Mouse (Mus musculus) hindbrain, embryonic 16.5 days (tissue): Measurements from ENCODE around the gene Arhgef10l. TPM values are rescaled to one million over a fixed set of nuclear protein-coding genes. Genes with fewer than 3 reads are reported as not detected.

Experiments used
- ATAC-seq: fragments of 200-750 bp; cut with Nextera tagmentation; 2 replicates; pipeline ENCODE4 v1.8.0; 2017; ENCODE audit warnings: moderate TSS enrichment, moderate library complexity
- H3K27ac ChIP-seq: fragments of 300-500 bp; sonication (generic); 2 replicates; pipeline ENCODE4 v1.5.1; 2014; ENCODE audit warnings: low read depth, mild to moderate bottlenecking, control low read depth, low read length, moderate library complexity
- H3K27me3 ChIP-seq: fragments of 300-500 bp; sonication (generic); replicated peaks from 2 replicates; pipeline ENCODE4 v1.6.1; 2014; ENCODE audit warnings: low read length; ENCODE audit not compliant: control insufficient read depth, insufficient read depth
- H3K36me3 ChIP-seq: fragments of 300-500 bp; sonication (generic); 2 replicates; pipeline ENCODE4 v1.6.1; 2014; ENCODE audit warnings: mild to moderate bottlenecking, low read length, moderate library complexity, mixed read lengths; ENCODE audit not compliant: control insufficient read depth, insufficient read depth
- H3K4me1 ChIP-seq: fragments of 300-500 bp; sonication (generic); 2 replicates; pipeline ENCODE4 v1.6.1; 2014; ENCODE audit warnings: low read depth, low read length; ENCODE audit not compliant: control insufficient read depth, insufficient read depth
- H3K4me2 ChIP-seq: fragments of 300-500 bp; sonication (generic); 2 replicates; pipeline ENCODE4 v1.6.1; 2014; ENCODE audit warnings: mild to moderate bottlenecking, low read length, control low read depth, moderate library complexity
- H3K4me3 ChIP-seq: fragments of 300-500 bp; sonication (generic); 2 replicates; pipeline ENCODE4 v1.5.1; 2014; ENCODE audit warnings: mild to moderate bottlenecking, low read length, control low read depth, moderate library complexity
- H3K9ac ChIP-seq: fragments of 300-500 bp; sonication (generic); 2 replicates; pipeline ENCODE4 v1.6.1; 2014; ENCODE audit warnings: low read depth, mild to moderate bottlenecking, control low read depth, low read length, moderate library complexity
- H3K9me3 ChIP-seq: fragments of 300-500 bp; sonication (generic); 2 replicates; pipeline ENCODE4 v1.6.1; 2014; ENCODE audit warnings: mild to moderate bottlenecking, low read length, moderate library complexity; ENCODE audit not compliant: control insufficient read depth
- WGBS: fragments of 180-500 bp; shearing (Covaris S2); extraction: QIAGEN DNeasy Blood & Tissue Kit; methylation state at CpG from one replicate; pipeline ENCODE4 v1.1.7; 2014; 5-methylcytosine and 5-hydroxymethylcytosine counted together
- polyA plus RNA-seq: library from polyadenylated mRNA; unstranded; fragments of >200 nt; fragmentation: Nextera tagmentation; extraction: Ambion mirVana; gene quantifications from 2 replicates; pipeline ENCODE4 v1.2.1, GENCODE M21; 2015

Arhgef10l gene
- polyA plus RNA-seq, 1 experiment from 2014 or later = 20.7 TPM

GRCm38 (mm10) chr4:140554552-140554951 lies 111.3 kb downstream of the Arhgef10l start:
- Histone ChIP-seq H3K4me2 (no peak overlapping the region), H3K36me3 (peaks cover 37% of the 10 kb centered on the region), H3K4me3 (no peak overlapping the region), H3K27me3 (no peaks in the 10 kb centered on the region), H3K4me1 (peaks cover 10% of the 10 kb centered on the region; the same call in 1 of the 2 replicates), H3K9ac (no peak overlapping the region), H3K27ac (no peak overlapping the region), H3K9me3 (no peaks in the 10 kb centered on the region)
- 82% methylated on average over 4 of the region's 4 CpGs for WGBS
- no peak for ATAC-seq

- ATAC-seq = no peak
- WGBS = 86% methylated on average over 17 of the region's 17 CpGs
- Histone ChIP-seq H3K4me1 (peaks cover 10% of the 10 kb centered on the region; the same call in 1 of the 2 replicates), H3K4me2 (no peak overlapping the region), H3K36me3 (peaks cover 40% of the 10 kb centered on the region), H3K27me3 (no peaks in the 10 kb centered on the region), H3K9ac (no peak overlapping the region), H3K9me3 (no peaks in the 10 kb centered on the region), H3K4me3 (no peak overlapping the region), H3K27ac (no peak overlapping the region)
Observed at GRCm38 (mm10) chr4:140551766-140552165, 114.0 kb downstream of the Arhgef10l start.

GRCm38 (mm10) chr4:140550670-140551069 lies 115.1 kb downstream of the Arhgef10l start:
- Histone ChIP-seq H3K4me1 (peaks cover 8% of the 10 kb centered on the region; the same call in 1 of the 2 replicates), H3K9ac (no peak overlapping the region), H3K36me3 (peaks cover 40% of the 10 kb centered on the region), H3K9me3 (no peaks in the 10 kb centered on the region), H3K27me3 (no peaks in the 10 kb centered on the region), H3K27ac (peak overlapping the region; percentile 19; the same call in 1 of the 2 replicates), H3K4me2 (no peak overlapping the region), H3K4me3 (no peak overlapping the region)
- WGBS = 88% methylated on average over 6 of the region's 6 CpGs
- ATAC-seq = no peak

GRCm38 (mm10) chr4:140549975-140550374 lies 115.8 kb downstream of the Arhgef10l start:
- Histone ChIP-seq H3K27ac (peak overlapping the region; percentile 53; the same call in 1 of the 2 replicates), H3K4me2 (no peak overlapping the region), H3K4me3 (no peak overlapping the region), H3K36me3 (peaks cover 40% of the 10 kb centered on the region), H3K27me3 (no peaks in the 10 kb centered on the region), H3K9ac (no peak overlapping the region), H3K4me1 (peaks cover 8% of the 10 kb centered on the region; the same call in 1 of the 2 replicates), H3K9me3 (no peaks in the 10 kb centered on the region)
- peak; percentile 71 for ATAC-seq
- 45% methylated on average over 12 of the region's 12 CpGs for WGBS

GRCm38 (mm10) chr4:140547488-140547887 lies 118.3 kb downstream of the Arhgef10l start:
- Histone ChIP-seq H3K4me2 (no peak overlapping the region), H3K27me3 (no peaks in the 10 kb centered on the region), H3K4me3 (no peak overlapping the region), H3K36me3 (peaks cover 43% of the 10 kb centered on the region), H3K27ac (no peak overlapping the region), H3K9me3 (no peaks in the 10 kb centered on the region), H3K4me1 (peaks cover 8% of the 10 kb centered on the region; the same call in 1 of the 2 replicates), H3K9ac (0 out of 2 replicates have a peak overlapping the region, but pooled peaks have one; percentile 9)
- WGBS = 22% methylated on average over 7 of the region's 7 CpGs
- ATAC-seq = peak; percentile 45; the same call in 1 of the 2 replicates

GRCm38 (mm10) chr4:140539125-140539524 lies 126.7 kb downstream of the Arhgef10l start:
- no peaks in the 10 kb centered on the region for H3K27me3 ChIP-seq
- H3K36me3 ChIP-seq = peaks cover 19% of the 10 kb centered on the region

GRCm38 (mm10) chr4:140537561-140538021 lies 128.2 kb downstream of the Arhgef10l start:
- Histone ChIP-seq H3K27me3 (no peaks in the 10 kb centered on the region), H3K9me3 (no peaks in the 10 kb centered on the region), H3K36me3 (peaks cover 7% of the 10 kb centered on the region; the same call in 1 of the 2 replicates), H3K27ac (no peak overlapping the region), H3K4me1 (peaks cover 8% of the 10 kb centered on the region), H3K4me2 (no peak overlapping the region), H3K9ac (no peak overlapping the region), H3K4me3 (no peak overlapping the region)
- 75% methylated on average over 5 of the region's 5 CpGs for WGBS
- no peak for ATAC-seq

More at GRCm38 (mm10) chr4:140539125-140539524, 126.7 kb downstream of the Arhgef10l start:
- no peak overlapping the region for H3K4me3 ChIP-seq
- H3K4me1 ChIP-seq = no peaks in the 10 kb centered on the region; the same call in 1 of the 2 replicates
- H3K9me3 ChIP-seq = no peaks in the 10 kb centered on the region
- WGBS = 28% methylated on average over 11 of the region's 11 CpGs
- H3K4me2 ChIP-seq = no peak overlapping the region
- no peak overlapping the region for H3K27ac ChIP-seq
- no peak overlapping the region for H3K9ac ChIP-seq
- ATAC-seq = no peak

- no peaks in the 10 kb centered on the region for H3K9me3 ChIP-seq
- ATAC-seq = no peak
- WGBS = 88% methylated on average over 8 of the region's 8 CpGs
- no peak overlapping the region for H3K4me2 ChIP-seq
- H3K9ac ChIP-seq = no peak overlapping the region
- no peaks in the 10 kb centered on the region for H3K27me3 ChIP-seq
- H3K4me1 ChIP-seq = peaks cover 12% of the 10 kb centered on the region
- H3K36me3 ChIP-seq = 0 out of 2 replicates have a peak, but pooled peaks cover 5% of the 10 kb centered on the region
- H3K27ac ChIP-seq = no peak overlapping the region
- H3K4me3 ChIP-seq = no peak overlapping the region
Observed at GRCm38 (mm10) chr4:140535323-140535722, 130.5 kb downstream of the Arhgef10l start.

- Histone ChIP-seq H3K9ac (no peak overlapping the region), H3K27ac (0 out of 2 replicates have a peak overlapping the region, but pooled peaks have one; percentile 29), H3K9me3 (no peaks in the 10 kb centered on the region), H3K4me3 (no peak overlapping the region), H3K4me2 (no peak overlapping the region), H3K36me3 (0 out of 2 replicates have a peak, but pooled peaks cover 5% of the 10 kb centered on the region), H3K4me1 (peaks cover 14% of the 10 kb centered on the region), H3K27me3 (no peaks in the 10 kb centered on the region)
- ATAC-seq = no peak
- WGBS = 27% methylated on average over 15 of the region's 15 CpGs
Observed at GRCm38 (mm10) chr4:140532270-140532669, 133.5 kb downstream of the Arhgef10l start.
